Mouse (Mus musculus) hindbrain, embryonic 14.5 days (tissue): ENCODE measurements around the gene Mcemp1. TPM values are rescaled to one million over a fixed set of nuclear protein-coding genes. Genes with fewer than 3 reads are reported as not detected.

Experiments
- ATAC-seq: fragments of 200-750 bp; cut with Nextera tagmentation; 2 replicates; pipeline ENCODE4 v1.8.0; 2017; ENCODE audit warnings: moderate number of reproducible peaks, mild to moderate bottlenecking, moderate TSS enrichment, moderate library complexity; ENCODE audit not compliant: low FRiP score
- DNase-seq: peaks from one replicate; pipeline ENCODE4 v3.0.0-alpha.2; 2015; ENCODE audit warnings: low spot score
- H3K27ac ChIP-seq: fragments of 300-500 bp; sonication (generic); 2 replicates; pipeline ENCODE4 v1.5.1; 2014; ENCODE audit warnings: mild to moderate bottlenecking, moderate library complexity
- H3K27me3 ChIP-seq: fragments of 300-500 bp; sonication (generic); 2 replicates; pipeline ENCODE4 v1.6.1; 2014; ENCODE audit warnings: mild to moderate bottlenecking, low read length, mixed read lengths; ENCODE audit not compliant: control insufficient read depth, insufficient read depth
- H3K36me3 ChIP-seq: fragments of 300-500 bp; sonication (generic); replicated peaks from 2 replicates; pipeline ENCODE4 v1.6.1; 2014; ENCODE audit not compliant: control insufficient read depth, insufficient read depth
- H3K4me1 ChIP-seq: fragments of 300-500 bp; sonication (generic); replicated peaks from 2 replicates; pipeline ENCODE4 v1.6.1; 2014; ENCODE audit warnings: antibody characterized with exemption, low read length, mixed read lengths; ENCODE audit not compliant: control insufficient read depth, insufficient read depth
- H3K4me2 ChIP-seq: fragments of 300-500 bp; sonication (generic); replicated peaks from 2 replicates; pipeline ENCODE4 v1.6.1; 2014; ENCODE audit warnings: mild to moderate bottlenecking, moderate library complexity
- H3K4me3 ChIP-seq: fragments of 300-500 bp; sonication (generic); replicated peaks from 2 replicates; pipeline ENCODE4 v1.5.1; 2014; ENCODE audit warnings: mild to moderate bottlenecking, low read length
- H3K9ac ChIP-seq: fragments of 300-500 bp; sonication (generic); 2 replicates; pipeline ENCODE4 v1.6.1; 2014
- H3K9me3 ChIP-seq: fragments of 300-500 bp; sonication (generic); 2 replicates; pipeline ENCODE4 v1.6.1; 2016; ENCODE audit warnings: low read length; ENCODE audit not compliant: control insufficient read depth
- WGBS: fragments of 180-500 bp; shearing (Covaris S2); extraction: QIAGEN DNeasy Blood & Tissue Kit; methylation state at CpG from one replicate; pipeline ENCODE4 v1.1.7; 2014; 5-methylcytosine and 5-hydroxymethylcytosine counted together
- polyA plus RNA-seq: library from polyadenylated mRNA; unstranded; fragments of >200 nt; fragmentation: Nextera tagmentation; extraction: Ambion mirVana; gene quantifications from 2 replicates; pipeline ENCODE4 v1.2.1, GENCODE M21; 2014

The Mcemp1 gene
- polyA plus RNA-seq, 1 experiment from 2014 or later = 0.13 TPM

DNA sequence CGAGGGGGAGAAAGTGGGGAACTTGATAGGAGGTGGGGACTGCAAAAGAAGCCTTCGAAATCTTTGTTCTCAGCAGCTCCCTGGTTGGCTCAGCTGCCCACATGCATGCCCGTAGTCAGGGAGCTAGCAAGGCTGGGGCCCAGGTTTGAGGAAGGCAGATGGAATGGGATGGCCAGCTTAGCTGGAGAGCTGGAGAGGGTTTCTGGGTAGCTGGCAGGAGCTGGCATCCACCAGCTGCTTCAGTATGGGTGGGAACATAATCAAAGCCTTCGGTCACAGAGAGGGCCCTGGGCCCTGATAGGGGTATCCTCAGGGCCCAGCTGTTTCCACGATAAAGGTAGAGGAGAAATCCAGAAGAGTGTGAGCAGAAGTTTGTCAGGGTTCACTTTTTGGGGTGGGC is 16.9 kb downstream of the Mcemp1 start:
- ATAC-seq = no peak
- 91% methylated on average over 5 of the region's 5 CpGs for WGBS
- H3K4me1 ChIP-seq = peaks cover 8% of the 10 kb centered on the region
- H3K4me2 ChIP-seq = no peak overlapping the region
- DNase-seq = no peak
- no peak overlapping the region for H3K27ac ChIP-seq
- no peaks in the 10 kb centered on the region for H3K9me3 ChIP-seq
- no peak overlapping the region for H3K9ac ChIP-seq
- H3K27me3 ChIP-seq = no peaks in the 10 kb centered on the region
- H3K4me3 ChIP-seq = no peak overlapping the region
- H3K36me3 ChIP-seq = peaks cover 34% of the 10 kb centered on the region

DNA sequence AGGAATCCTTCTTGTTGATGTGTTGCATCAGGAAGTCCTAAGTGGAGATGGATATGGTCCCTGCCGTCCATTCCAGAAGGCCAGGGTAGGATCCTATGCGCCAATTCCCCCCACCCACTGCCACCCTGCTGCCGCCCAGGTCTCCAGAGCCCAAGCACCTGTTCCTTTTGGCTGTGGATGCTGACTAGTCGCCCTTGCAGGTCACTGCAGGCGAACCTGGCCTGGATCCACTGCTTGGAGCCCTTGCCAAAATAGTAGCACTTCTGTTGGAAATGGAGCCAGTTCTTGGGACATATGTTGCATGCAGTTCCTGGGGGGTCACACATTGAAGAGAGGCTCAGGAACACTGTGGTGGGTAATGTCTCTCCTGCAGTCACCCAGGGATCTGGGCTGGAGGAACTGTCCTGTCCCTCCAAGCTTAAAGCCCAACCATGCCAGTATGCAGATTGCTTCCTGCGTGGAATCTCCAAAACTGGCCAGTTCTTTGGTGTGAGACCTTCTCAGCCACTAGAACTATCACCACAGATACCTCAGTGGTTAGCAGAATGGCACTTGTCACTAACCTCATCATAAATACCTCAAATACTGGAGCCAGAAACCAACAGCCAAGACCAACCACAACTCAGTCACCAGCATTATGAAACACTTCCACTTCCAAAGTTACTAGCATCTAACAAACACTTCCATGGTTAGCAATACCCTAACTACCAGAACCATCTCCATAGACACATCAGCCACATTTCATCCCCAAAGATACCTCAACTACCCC is 18.0 kb downstream of the Mcemp1 start:
- no peak overlapping the region for H3K9ac ChIP-seq

DNA sequence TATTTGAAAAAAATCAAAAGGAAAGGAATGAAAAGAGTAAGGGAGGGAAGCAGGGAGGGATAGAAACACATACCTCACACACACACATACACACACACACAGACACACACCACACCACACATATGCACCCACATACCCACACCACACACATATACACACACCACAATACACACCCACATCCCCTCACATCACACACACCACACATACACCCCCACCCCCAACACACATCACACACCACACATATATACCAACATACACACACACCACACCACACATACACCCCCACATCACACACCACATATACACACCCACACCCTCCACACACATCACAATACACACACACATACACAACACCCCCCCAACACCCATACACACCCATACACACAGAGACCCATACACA is 19.0 kb downstream of the Mcemp1 start:
- Histone ChIP-seq H3K36me3 (peaks cover 24% of the 10 kb centered on the region), H3K4me2 (no peak overlapping the region), H3K9ac (no peak overlapping the region), H3K27ac (no peak overlapping the region), H3K9me3 (no peaks in the 10 kb centered on the region), H3K4me1 (no peaks in the 10 kb centered on the region), H3K27me3 (no peaks in the 10 kb centered on the region), H3K4me3 (no peak overlapping the region)
- DNase-seq (no peak), ATAC-seq (peak; percentile 38; the same call in 1 of the 2 replicates)

More for the DNA sequence above, 18.0 kb downstream of the Mcemp1 start:
- Histone ChIP-seq H3K27ac (no peak overlapping the region), H3K4me2 (no peak overlapping the region), H3K4me1 (no peaks in the 10 kb centered on the region), H3K9me3 (no peaks in the 10 kb centered on the region), H3K4me3 (no peak overlapping the region), H3K36me3 (peaks cover 34% of the 10 kb centered on the region), H3K27me3 (no peaks in the 10 kb centered on the region)
- 78% methylated on average over 6 of the region's 6 CpGs for WGBS
- DNase-seq (no peak), ATAC-seq (no peak)

DNA sequence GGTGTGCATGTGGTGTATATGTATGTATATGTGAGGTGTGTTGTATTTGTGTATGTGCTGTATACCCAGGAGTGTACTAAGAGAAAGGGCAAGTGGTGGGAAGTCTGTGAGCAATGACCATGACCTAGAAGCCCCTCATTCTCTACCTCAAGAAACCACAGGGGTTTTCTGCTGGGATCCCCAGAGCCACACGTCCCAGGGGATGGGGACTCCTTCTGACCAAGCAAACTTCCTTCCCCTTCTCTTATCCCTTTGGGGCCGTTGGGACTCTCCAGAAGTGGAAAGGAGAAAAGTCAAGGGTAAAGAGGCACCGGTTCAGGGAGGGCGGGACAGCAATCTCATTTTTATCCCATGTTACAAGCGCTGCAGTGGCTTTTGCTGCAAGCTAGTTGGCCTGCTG is 19.9 kb downstream of the Mcemp1 start:
- Histone ChIP-seq H3K4me3 (no peak overlapping the region), H3K36me3 (peaks cover 16% of the 10 kb centered on the region), H3K9me3 (no peaks in the 10 kb centered on the region), H3K27ac (no peak overlapping the region), H3K4me1 (no peaks in the 10 kb centered on the region), H3K27me3 (no peaks in the 10 kb centered on the region), H3K4me2 (no peak overlapping the region), H3K9ac (no peak overlapping the region)
- WGBS = 70% methylated on average over 5 of the region's 5 CpGs
- ATAC-seq = no peak
- DNase-seq = no peak

DNA sequence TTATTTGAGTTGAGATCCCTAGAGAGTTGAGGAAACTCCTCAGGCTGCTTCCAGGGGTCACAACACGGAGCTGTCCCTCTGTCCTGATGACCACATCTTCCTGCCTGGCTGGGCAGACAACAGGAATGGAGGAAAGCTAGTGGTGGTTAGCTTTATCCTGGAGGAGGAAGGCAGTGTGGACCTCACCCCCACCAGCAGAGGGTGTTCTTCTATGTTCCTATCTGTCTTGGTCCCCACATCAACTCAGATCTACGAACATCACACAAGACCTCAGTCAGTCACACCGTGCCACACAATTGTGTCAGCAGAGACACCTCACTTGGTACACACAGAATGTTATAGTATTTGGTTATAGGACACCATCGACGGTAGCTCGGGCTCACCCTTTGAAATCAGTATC is 22.0 kb downstream of the Mcemp1 start:
- Histone ChIP-seq H3K9me3 (no peaks in the 10 kb centered on the region), H3K4me3 (no peak overlapping the region), H3K4me2 (no peak overlapping the region), H3K36me3 (no peaks in the 10 kb centered on the region), H3K9ac (no peak overlapping the region), H3K27ac (no peak overlapping the region), H3K27me3 (no peaks in the 10 kb centered on the region), H3K4me1 (no peaks in the 10 kb centered on the region)
- DNase-seq (no peak), ATAC-seq (no peak)
- 79% methylated on average over 6 of the region's 6 CpGs for WGBS

DNA sequence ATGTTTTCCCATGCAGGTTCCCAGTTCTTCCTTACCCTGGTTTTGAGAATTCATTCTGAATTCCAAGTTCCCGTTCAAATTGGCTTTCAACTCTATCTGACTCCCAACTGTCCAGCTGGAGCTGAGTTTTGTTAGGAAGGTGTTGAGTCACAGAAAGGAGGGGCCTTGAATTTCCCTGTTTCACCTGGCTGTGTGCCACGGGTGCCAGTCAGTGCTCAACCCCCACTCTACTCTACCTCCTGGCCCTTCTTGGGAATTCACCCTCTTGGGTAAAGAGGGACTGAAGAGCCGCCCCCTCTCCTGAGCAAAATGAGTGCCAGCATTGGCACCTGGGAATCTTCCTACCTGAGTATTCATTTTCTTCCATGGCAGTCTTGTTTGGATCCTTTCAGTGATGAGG is 25.2 kb downstream of the Mcemp1 start:
- ATAC-seq = no peak

DNA sequence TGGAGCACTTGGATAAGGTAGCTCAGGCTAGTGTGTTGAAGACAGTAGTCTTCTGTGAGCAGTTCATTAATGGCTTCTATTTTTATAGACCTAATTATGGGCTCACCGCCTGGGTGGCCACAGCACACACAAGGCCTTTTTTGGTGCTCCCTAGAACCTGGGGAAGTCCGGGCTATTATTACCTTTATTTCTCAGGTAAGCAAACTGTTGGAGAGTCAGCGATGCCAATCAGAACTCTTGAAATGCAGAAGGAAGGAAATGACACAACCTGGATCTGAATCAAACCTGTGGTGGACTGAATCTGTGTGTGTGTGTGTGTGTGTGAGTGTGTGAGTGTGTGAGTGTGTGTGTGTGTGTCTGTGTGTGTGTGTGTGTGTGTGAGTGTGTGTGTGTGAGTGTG is 28.6 kb downstream of the Mcemp1 start, which contains the start of gene Fcer2a:
Gene Fcer2a, minus strand, starts transcription at position 55 of the 400 bp plus-strand sequence.
- Histone ChIP-seq H3K36me3 (no peaks in the 10 kb centered on the region), H3K4me2 (no peak within 1 kb of the TSS), H3K4me3 (no peak within 1 kb of the TSS), H3K4me1 (no peaks in the 10 kb centered on the region), H3K27me3 (no peaks in the 10 kb centered on the region), H3K9ac (no peak within 1 kb of the TSS), H3K27ac (no peak within 1 kb of the TSS), H3K9me3 (no peaks in the 10 kb centered on the region)
- 89% methylated on average over 3 of the region's 3 CpGs for WGBS
- no peak for ATAC-seq
- no peak for DNase-seq

More for the DNA sequence above, 25.2 kb downstream of the Mcemp1 start:
- Histone ChIP-seq H3K9me3 (no peaks in the 10 kb centered on the region), H3K9ac (no peak overlapping the region), H3K4me1 (no peaks in the 10 kb centered on the region), H3K4me3 (no peak overlapping the region), H3K36me3 (no peaks in the 10 kb centered on the region), H3K4me2 (no peak overlapping the region), H3K27ac (no peak overlapping the region), H3K27me3 (no peaks in the 10 kb centered on the region)
- WGBS = 79% methylated on average over 3 of the region's 3 CpGs
- no peak for DNase-seq

DNA sequence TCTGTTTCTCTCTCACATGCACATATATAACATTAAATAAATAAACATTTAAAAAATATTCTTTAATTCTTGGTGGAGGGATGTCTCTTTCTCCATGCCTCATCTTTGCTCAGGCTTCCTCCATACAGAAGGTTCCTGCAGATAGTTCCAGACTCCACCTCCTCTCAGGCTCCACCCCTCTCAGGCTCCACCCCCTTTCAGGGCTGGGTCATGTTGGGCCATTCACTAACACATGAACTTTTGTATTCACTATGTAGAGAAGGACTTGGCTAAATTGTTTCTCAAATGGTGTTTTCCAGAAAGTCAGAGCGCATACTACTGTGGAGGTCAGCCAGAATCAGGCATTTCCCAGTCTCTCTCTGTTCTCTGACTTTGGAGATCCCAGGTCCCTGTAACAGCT is 35.9 kb downstream of the Mcemp1 start:
- no peaks in the 10 kb centered on the region for H3K4me1 ChIP-seq
- no peak overlapping the region for H3K4me2 ChIP-seq
- ATAC-seq (no peak), DNase-seq (no peak)
- H3K9me3 ChIP-seq = no peaks in the 10 kb centered on the region
- no peak overlapping the region for H3K9ac ChIP-seq
- H3K27ac ChIP-seq = no peak overlapping the region
- no peaks in the 10 kb centered on the region for H3K36me3 ChIP-seq
- 97% methylated on average over 1 of the region's 1 CpGs for WGBS
- H3K4me3 ChIP-seq = no peak overlapping the region
- H3K27me3 ChIP-seq = no peaks in the 10 kb centered on the region

DNA sequence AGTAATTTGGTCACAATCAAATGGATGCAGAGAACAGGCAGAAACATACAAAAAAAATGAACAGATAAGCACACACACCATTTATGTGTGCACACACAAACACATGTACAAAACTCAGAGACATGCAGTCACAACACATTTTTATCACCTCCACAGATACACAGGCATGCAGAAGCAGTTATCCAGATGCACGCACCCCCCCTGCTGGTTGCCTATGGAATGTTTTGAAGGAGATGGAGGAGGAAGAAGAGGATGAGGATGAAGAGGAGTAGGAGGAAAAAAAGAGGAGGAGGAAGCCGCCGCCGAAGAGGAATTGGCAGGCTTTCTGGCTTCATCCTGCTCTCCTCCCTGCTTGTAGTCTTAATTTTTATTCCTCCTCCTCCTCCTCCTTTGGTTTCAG is 40.2 kb downstream of the Mcemp1 start:
- DNase-seq = no peak
- 65% methylated on average over 4 of the region's 4 CpGs for WGBS
- no peak overlapping the region for H3K9ac ChIP-seq

DNA sequence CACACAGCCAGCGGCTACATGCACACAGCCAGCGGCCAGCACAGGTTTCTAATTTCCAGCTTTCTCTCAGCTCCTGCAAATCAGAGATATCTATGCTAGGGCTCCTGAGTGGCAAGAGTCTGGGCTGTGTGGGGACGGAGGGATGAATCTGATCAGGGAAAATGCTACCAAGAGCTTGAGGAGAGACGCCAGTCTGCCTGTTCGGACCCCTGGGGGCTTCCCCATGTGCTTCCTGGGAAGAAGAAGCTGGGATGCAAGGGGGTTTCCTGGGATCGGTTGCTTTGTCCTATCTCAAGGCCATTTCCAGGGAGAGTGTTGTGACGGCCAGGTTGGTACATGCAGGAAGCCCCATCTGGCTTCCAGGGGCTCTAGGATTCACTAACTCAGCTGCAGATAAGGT is 42.1 kb downstream of the Mcemp1 start:
- DNase-seq (no peak), ATAC-seq (no peak)
- H3K4me3 ChIP-seq = no peak overlapping the region
- H3K9me3 ChIP-seq = no peaks in the 10 kb centered on the region
- no peak overlapping the region for H3K27ac ChIP-seq
- no peaks in the 10 kb centered on the region for H3K4me1 ChIP-seq
- WGBS = 72% methylated on average over 7 of the region's 7 CpGs
- no peaks in the 10 kb centered on the region for H3K36me3 ChIP-seq
- H3K4me2 ChIP-seq = no peak overlapping the region
- H3K9ac ChIP-seq = no peak overlapping the region
- no peaks in the 10 kb centered on the region for H3K27me3 ChIP-seq

More for the DNA sequence above, 40.2 kb downstream of the Mcemp1 start:
- Histone ChIP-seq H3K4me2 (no peak overlapping the region), H3K27ac (no peak overlapping the region), H3K27me3 (no peaks in the 10 kb centered on the region), H3K36me3 (no peaks in the 10 kb centered on the region), H3K4me3 (no peak overlapping the region), H3K4me1 (no peaks in the 10 kb centered on the region), H3K9me3 (no peaks in the 10 kb centered on the region)
- no peak for ATAC-seq
